Mouse (Mus musculus): ENCODE results near the gene Carmil2.
A peak's percentile ranks its signal among the peaks of the same experiment; 100 is the strongest.

Gene Carmil2

GRCm38 (mm10) chr8:105695080-105695780, 9.2 kb downstream of the Carmil2 start:
- no peak for DNase-seq (ENCODE audit: low spot score)

GRCm38 (mm10) chr8:105697196-105697780, 11.2 kb downstream of the Carmil2 start:
- DNase-seq (ENCODE audit: low spot score), result no peak

GRCm38 (mm10) chr8:105698734-105699133, 12.7 kb downstream of the Carmil2 start:
- no peak for DNase-seq (ENCODE audit: low spot score)

- no peak for DNase-seq (ENCODE audit: low spot score)
These were observed 13.6 kb downstream of the Carmil2 start for GRCm38 (mm10) chr8:105699488-105700215.

- DNase-seq (ENCODE audit: low spot score), result no peak
These were observed 14.5 kb downstream of the Carmil2 start for GRCm38 (mm10) chr8:105700566-105700965.

- peak; percentile 88 for DNase-seq (ENCODE audit: low spot score)
These were observed 15.1 kb downstream of the Carmil2 start, which contains the start of the genes Acd and Pard6a for GRCm38 (mm10) chr8:105700966-105701824. Gene Acd, minus strand, starts transcription at chr8:105701102. Gene Pard6a, plus strand, starts transcription at chr8:105701148.

GRCm38 (mm10) chr8:105702001-105702401, 15.9 kb downstream of the Carmil2 start:
- DNase-seq (ENCODE audit: low spot score), result no peak

GRCm38 (mm10) chr8:105702731-105703415, 16.8 kb downstream of the Carmil2 start:
- no peak for DNase-seq (ENCODE audit: low spot score)

- DNase-seq (ENCODE audit: low spot score), result no peak
These were observed 18.2 kb downstream of the Carmil2 start for GRCm38 (mm10) chr8:105704146-105704812.

GRCm38 (mm10) chr8:105704955-105705354, 18.9 kb downstream of the Carmil2 start:
- DNase-seq (ENCODE audit: low spot score), result no peak

- DNase-seq (ENCODE audit: low spot score), result no peak
These were observed 20.4 kb downstream of the Carmil2 start for GRCm38 (mm10) chr8:105706426-105706825.

- peak; percentile 76 for DNase-seq (ENCODE audit: low spot score)
These were observed 21.7 kb downstream of the Carmil2 start, which contains the start of the genes 4933405L10Rik and Enkd1 for GRCm38 (mm10) chr8:105707498-105708403. Gene 4933405L10Rik, plus strand, starts transcription at chr8:105707655. Gene Enkd1, minus strand, starts transcription at chr8:105708210.

GRCm38 (mm10) chr8:105708675-105709074, 22.6 kb downstream of the Carmil2 start:
- DNase-seq (ENCODE audit: low spot score), result no peak

- no peak for DNase-seq (ENCODE audit: low spot score)
These were observed 23.2 kb downstream of the Carmil2 start for GRCm38 (mm10) chr8:105709317-105709716.

- DNase-seq (ENCODE audit: low spot score), result no peak
These were observed 26.2 kb downstream of the Carmil2 start for GRCm38 (mm10) chr8:105712286-105712685.

- DNase-seq (ENCODE audit: low spot score), result peak; percentile 69
These were observed 28.1 kb downstream of the Carmil2 start for GRCm38 (mm10) chr8:105714139-105714538.

- DNase-seq (ENCODE audit: low spot score), result no peak
These were observed 29.0 kb downstream of the Carmil2 start for GRCm38 (mm10) chr8:105715042-105715441.

- DNase-seq (ENCODE audit: low spot score), result no peak
These were observed 30.4 kb downstream of the Carmil2 start for GRCm38 (mm10) chr8:105716302-105716945.

GRCm38 (mm10) chr8:105719637-105720036, 33.6 kb downstream of the Carmil2 start:
- DNase-seq (ENCODE audit: low spot score), result no peak
